Mouse (Mus musculus) heart, adult 2 months (tissue): ENCODE results near the gene Vsx2. TPM values are rescaled to one million over a fixed set of nuclear protein-coding genes. Genes with fewer than 3 reads are reported as not detected.

Experiments used
- DNase-seq, 2 experiments: peaks; one replicate each; pipeline ENCODE4 v3.0.0; 2021
- H3K27ac ChIP-seq: fragments of 200-600 bp; 2 replicates; pipeline ENCODE4 v1.8.1; 2022
- H3K27me3 ChIP-seq: fragments of 200-500 bp; 2 replicates; pipeline ENCODE4 v1.6.1; 2012; ENCODE audit warnings: mild to moderate bottlenecking, low read length, inconsistent platforms, mixed read lengths; ENCODE audit not compliant: control insufficient read depth, insufficient read depth
- H3K36me3 ChIP-seq: fragments of 200-500 bp; 2 replicates; pipeline ENCODE4 v1.6.1; 2012; ENCODE audit warnings: low read length, inconsistent platforms; ENCODE audit not compliant: control insufficient read depth, insufficient read depth
- H3K4me1 ChIP-seq: fragments of 200-500 bp; 2 replicates; pipeline ENCODE4 v1.6.1; 2011; ENCODE audit warnings: low read length; ENCODE audit not compliant: control insufficient read depth, insufficient read depth
- H3K4me3 ChIP-seq: fragments of 200-600 bp; 2 replicates; pipeline ENCODE4 v1.8.1; 2022
- H3K79me2 ChIP-seq: fragments of 200-500 bp; replicated peaks from 2 replicates; pipeline ENCODE4 v1.6.1; 2012; ENCODE audit warnings: mild to moderate bottlenecking, inconsistent platforms, low read length, moderate library complexity, mixed read lengths; ENCODE audit not compliant: control insufficient read depth, insufficient read depth
- H3K9ac ChIP-seq: fragments of 200-500 bp; 2 replicates; pipeline ENCODE4 v1.6.1; 2012; ENCODE audit warnings: low read depth, mild to moderate bottlenecking, control low read depth, inconsistent platforms, low read length, mixed read lengths
- CTCF ChIP-seq: fragments of 200-600 bp; IDR thresholded peaks from 2 replicates; pipeline ENCODE4 v1.8.1; 2022; ENCODE audit warnings: antibody characterized with exemption, mild to moderate bottlenecking, moderate library complexity
- EP300 ChIP-seq: fragments of 200-500 bp; IDR thresholded peaks from 2 replicates; pipeline ENCODE4 v1.6.1; 2011; ENCODE audit warnings: low read depth, low read length, control low read depth; ENCODE audit not compliant: insufficient read depth
- POLR2A ChIP-seq: fragments of 200-500 bp; IDR thresholded peaks from 2 replicates; pipeline ENCODE4 v1.6.1; 2011; ENCODE audit warnings: mild to moderate bottlenecking, low read depth, low read length, control low read depth; ENCODE audit not compliant: insufficient read depth
- WGBS: fragments of 180-500 bp; shearing (Covaris S2); methylation state at CpG from one replicate; pipeline ENCODE4 v1.1.7; 2018; 5-methylcytosine and 5-hydroxymethylcytosine counted together
- intact Hi-C: fragments of 180-260 bp; cut with DNase I; formaldehyde crosslinking; loops from one replicate; pipeline ENCODE4 v1.15.1; 2025
- polyA plus RNA-seq: library from polyadenylated mRNA; depleted of rRNA; stranded (reverse); fragments of >200 nt; gene quantifications from 2 replicates; pipeline ENCODE4 v1.2.3, GENCODE M21; 2012; rRNA removed
- total RNA-seq, 2 experiments: library from RNA; stranded (reverse); gene quantifications; 2 replicates each; pipeline ENCODE4 v1.2.3; 2021

The Vsx2 gene
- total and polyA plus RNA-seq, 3 experiments = not detected

GRCm38 (mm10) chr12:84631867-84632266 lies 62.3 kb downstream of the Vsx2 start:
- WGBS = 47% methylated on average over 3 of the region's 3 CpGs

GRCm38 (mm10) chr12:84640253-84640652 lies 70.7 kb downstream of the Vsx2 start:
- peaks cover 18% of the 10 kb centered on the region for H3K27me3 ChIP-seq

More at GRCm38 (mm10) chr12:84631867-84632266, 62.3 kb downstream of the Vsx2 start:
- no peak overlapping the region for H3K9ac ChIP-seq
- intact Hi-C loops = no loop called here
- no peaks in the 10 kb centered on the region for H3K79me2 ChIP-seq
- no peak overlapping the region for H3K4me3 ChIP-seq
- no peaks in the 10 kb centered on the region for H3K4me1 ChIP-seq
- no peaks in the 10 kb centered on the region for H3K36me3 ChIP-seq
- no peaks in the 10 kb centered on the region for H3K27me3 ChIP-seq
- no peak for DNase-seq
- TF ChIP-seq EP300 (no peak), CTCF (no peak), POLR2A (no peak)
- H3K27ac ChIP-seq = no peak overlapping the region

GRCm38 (mm10) chr12:84640654-84641053 lies 71.1 kb downstream of the Vsx2 start, which contains the start of gene Vrtn:
TSS of gene Vrtn (plus strand) at chr12:84641019.
- intact Hi-C loops = no loop called here
- DNase-seq = no peak
- no peak within 1 kb of the TSS for H3K4me3 ChIP-seq
- 8% methylated on average over 9 of the region's 9 CpGs for WGBS
- no peak within 1 kb of the TSS for H3K9ac ChIP-seq
- H3K36me3 ChIP-seq = no peaks in the 10 kb centered on the region
- H3K27me3 ChIP-seq = peaks cover 18% of the 10 kb centered on the region
- H3K79me2 ChIP-seq = no peaks in the 10 kb centered on the region
- no peaks in the 10 kb centered on the region for H3K4me1 ChIP-seq
- no peak for TF ChIP-seq CTCF
- TF ChIP-seq EP300 = no peak
- TF ChIP-seq POLR2A = no peak
- no peak within 1 kb of the TSS for H3K27ac ChIP-seq

More at GRCm38 (mm10) chr12:84640253-84640652, 70.7 kb downstream of the Vsx2 start:
- no peaks in the 10 kb centered on the region for H3K79me2 ChIP-seq
- no peak overlapping the region for H3K9ac ChIP-seq
- intact Hi-C loops = no loop called here
- WGBS = 11% methylated on average over 6 of the region's 6 CpGs
- DNase-seq = no peak
- H3K4me3 ChIP-seq = no peak overlapping the region
- no peak overlapping the region for H3K27ac ChIP-seq
- H3K4me1 ChIP-seq = no peaks in the 10 kb centered on the region
- H3K36me3 ChIP-seq = no peaks in the 10 kb centered on the region
- TF ChIP-seq EP300 = no peak
- no peak for TF ChIP-seq POLR2A
- no peak for TF ChIP-seq CTCF

Other genes starting within 250 kb of the Vsx2 start
- 100 to 1,000 TPM in 1 of 2 experiments, 10 to 100 TPM in 1; 91.8 to 102 TPM for gene Coq6, start 208.1 kb upstream of the Vsx2 start, total RNA-seq
- 104 and 119 TPM in 2 replicates for gene Coq6, start 208.1 kb upstream of the Vsx2 start, polyA plus RNA-seq
- 10 to 100 TPM in 1 of 2 experiments, 1 to 10 TPM in 1; 9.8 to 13.2 TPM for gene Fam161b, start 207.9 kb upstream of the Vsx2 start, total RNA-seq
- 4.1 and 6.8 TPM in 2 replicates for gene Fam161b, start 207.9 kb upstream of the Vsx2 start, polyA plus RNA-seq
- 10 to 100 TPM; 64.9 to 68.9 TPM for gene Entpd5, start 160.7 kb upstream of the Vsx2 start, total RNA-seq
- 38.6 and 88.3 TPM in 2 replicates for gene Entpd5, start 160.7 kb upstream of the Vsx2 start, polyA plus RNA-seq
- gene Bbof1, start 160.7 kb upstream of the Vsx2 start, total RNA-seq = 1 to 10 TPM; 1.7 to 2.0 TPM
- 0.31 and 0.59 TPM in 2 replicates for gene Bbof1, start 160.7 kb upstream of the Vsx2 start, polyA plus RNA-seq
- 10 to 100 TPM in 1 of 2 experiments, 1 to 10 TPM in 1; 8.4 to 11.7 TPM for gene Rnf113a2, start 152.6 kb upstream of the Vsx2 start, total RNA-seq
- 3.7 and 6.6 TPM in 2 replicates for gene Rnf113a2, start 152.6 kb upstream of the Vsx2 start, polyA plus RNA-seq
- 100 to 1,000 TPM; 189 to 236 TPM for gene Aldh6a1, start 118.8 kb upstream of the Vsx2 start, total RNA-seq
- gene Aldh6a1, start 118.8 kb upstream of the Vsx2 start, polyA plus RNA-seq = 83.5 and 173 TPM in 2 replicates
- gene Lin52, start 118.3 kb upstream of the Vsx2 start, total RNA-seq = 10 to 100 TPM in 1 of 2 experiments, 1 to 10 TPM in 1; 7.8 to 12.4 TPM
- gene Lin52, start 118.3 kb upstream of the Vsx2 start, polyA plus RNA-seq = 16.5 and 30.6 TPM in 2 replicates
- gene Abcd4, start 47.7 kb downstream of the Vsx2 start, total RNA-seq = 1 to 10 TPM; 5.3 to 5.8 TPM
- gene Abcd4, start 47.7 kb downstream of the Vsx2 start, polyA plus RNA-seq = 15.4 and 18.0 TPM in 2 replicates
- not detected for gene Vrtn, start 71.3 kb downstream of the Vsx2 start, total RNA-seq
- not detected in 2 replicates for gene Vrtn, start 71.3 kb downstream of the Vsx2 start, polyA plus RNA-seq
- not detected for gene Syndig1l, start 129.1 kb downstream of the Vsx2 start, total RNA-seq
- gene Syndig1l, start 129.1 kb downstream of the Vsx2 start, polyA plus RNA-seq = not detected in 2 replicates
- 10 to 100 TPM; 27.2 to 27.6 TPM for gene Npc2, start 203.4 kb downstream of the Vsx2 start, total RNA-seq
- 59.5 and 72.3 TPM in 2 replicates for gene Npc2, start 203.4 kb downstream of the Vsx2 start, polyA plus RNA-seq
- 10 to 100 TPM; 87.1 to 90.3 TPM for gene Isca2, start 203.5 kb downstream of the Vsx2 start, total RNA-seq
- 91.0 and 133 TPM in 2 replicates for gene Isca2, start 203.5 kb downstream of the Vsx2 start, polyA plus RNA-seq